Mouse (Mus musculus) forebrain, embryonic 15.5 days (tissue): Measurements from ENCODE around the gene Rftn1. TPM values are rescaled to one million over a fixed set of nuclear protein-coding genes. Genes with fewer than 3 reads are reported as not detected.
A peak's percentile ranks its signal among the peaks of the same experiment; 100 is the strongest.

Experiments
- ATAC-seq: fragments of 200-750 bp; cut with Nextera tagmentation; replicated peaks from 2 replicates; pipeline ENCODE4 v1.8.0; 2017; ENCODE audit warnings: mild to moderate bottlenecking, moderate TSS enrichment, moderate library complexity
- H3K27ac ChIP-seq: fragments of 300-500 bp; sonication (generic); replicated peaks from 2 replicates; pipeline ENCODE4 v1.5.1; 2015; ENCODE audit warnings: mild to moderate bottlenecking, inconsistent platforms
- H3K27me3 ChIP-seq: fragments of 300-500 bp; sonication (generic); 2 replicates; pipeline ENCODE4 v1.6.1; 2015; ENCODE audit warnings: inconsistent platforms
- H3K36me3 ChIP-seq: fragments of 300-500 bp; sonication (generic); 2 replicates; pipeline ENCODE4 v1.6.1; 2015; ENCODE audit warnings: mild to moderate bottlenecking, inconsistent platforms
- H3K4me1 ChIP-seq: fragments of 300-500 bp; sonication (generic); 2 replicates; pipeline ENCODE4 v1.6.1; 2015; ENCODE audit warnings: inconsistent platforms
- H3K4me2 ChIP-seq: fragments of 300-500 bp; sonication (generic); replicated peaks from 2 replicates; pipeline ENCODE4 v1.6.1; 2015; ENCODE audit warnings: mild to moderate bottlenecking, inconsistent platforms
- H3K4me3 ChIP-seq: fragments of 300-500 bp; sonication (generic); 2 replicates; pipeline ENCODE4 v1.5.1; 2015; ENCODE audit warnings: mild to moderate bottlenecking, inconsistent platforms
- H3K9ac ChIP-seq: fragments of 300-500 bp; sonication (generic); replicated peaks from 2 replicates; pipeline ENCODE4 v1.6.1; 2015; ENCODE audit warnings: mild to moderate bottlenecking, inconsistent platforms
- H3K9me3 ChIP-seq: fragments of 300-500 bp; sonication (generic); 2 replicates; pipeline ENCODE4 v1.6.1; 2016; ENCODE audit warnings: inconsistent platforms
- WGBS: fragments of 180-500 bp; shearing (Covaris S2); methylation state at CpG from one replicate; pipeline ENCODE4 v1.1.7; 2015; ENCODE audit warnings: mixed read lengths; 5-methylcytosine and 5-hydroxymethylcytosine counted together
- polyA plus RNA-seq: library from polyadenylated mRNA; unstranded; fragments of >200 nt; fragmentation: Nextera tagmentation; extraction: Ambion mirVana; gene quantifications from 2 replicates; pipeline ENCODE4 v1.2.1, GENCODE M21; 2015

Rftn1 gene
- polyA plus RNA-seq, 1 experiment from 2014 or later, result 23.6 TPM

DNA sequence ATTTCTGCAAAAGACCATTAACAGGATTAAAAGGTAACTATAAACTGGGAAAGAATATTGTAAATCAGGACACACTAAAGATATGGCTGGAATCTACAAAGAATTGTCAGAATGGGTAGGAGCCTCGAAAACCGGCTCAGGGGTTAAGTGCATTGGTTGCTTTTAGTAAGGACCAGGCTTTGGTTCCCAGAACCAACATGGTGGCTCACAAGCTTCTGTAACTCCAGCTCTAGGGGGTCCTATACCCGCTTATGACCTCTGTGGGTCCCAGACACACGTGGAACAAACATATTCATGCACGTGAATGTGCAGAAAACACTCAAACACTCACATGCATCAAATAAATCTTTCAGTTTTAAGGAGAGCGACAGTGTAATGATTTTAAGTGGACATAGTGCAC is 215.5 kb downstream of the Rftn1 start:
- no peaks in the 10 kb centered on the region for H3K36me3 ChIP-seq
- H3K27ac ChIP-seq, result no peak overlapping the region
- H3K4me3 ChIP-seq, result no peak overlapping the region
- peaks cover 7% of the 10 kb centered on the region for H3K4me1 ChIP-seq
- no peak overlapping the region for H3K9ac ChIP-seq
- H3K4me2 ChIP-seq, result no peak overlapping the region
- ATAC-seq, result no peak
- H3K27me3 ChIP-seq, result no peaks in the 10 kb centered on the region
- no peaks in the 10 kb centered on the region; the same call in 1 of the 2 replicates for H3K9me3 ChIP-seq
- WGBS, result 85% methylated on average over 6 of the region's 6 CpGs

DNA sequence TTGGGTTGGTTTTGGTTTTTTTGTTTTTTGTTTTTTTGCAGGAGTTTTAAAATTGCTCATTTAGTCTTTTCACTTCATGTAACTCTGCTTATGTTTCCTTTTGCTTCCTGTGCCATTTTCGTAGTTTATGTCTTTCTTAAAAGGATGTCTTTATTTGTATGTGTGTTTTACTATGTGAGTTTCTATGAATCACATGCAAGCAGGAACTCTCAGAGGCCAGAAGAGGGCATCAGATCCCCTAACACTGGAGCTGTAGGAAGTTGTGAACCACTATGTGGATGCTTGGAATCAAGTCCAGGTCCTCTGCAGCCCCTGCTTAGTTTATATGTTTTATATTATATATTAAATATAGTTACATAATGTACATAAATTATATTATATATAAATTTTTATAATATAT is 218.3 kb downstream of the Rftn1 start:
- H3K4me1 ChIP-seq, result peaks cover 4% of the 10 kb centered on the region
- H3K36me3 ChIP-seq, result no peaks in the 10 kb centered on the region
- no peak overlapping the region for H3K4me2 ChIP-seq
- H3K9me3 ChIP-seq, result no peaks in the 10 kb centered on the region
- WGBS, result 93% methylated on average over 1 of the region's 1 CpGs
- no peak for ATAC-seq
- no peak overlapping the region for H3K4me3 ChIP-seq
- H3K27ac ChIP-seq, result no peak overlapping the region
- no peak overlapping the region for H3K9ac ChIP-seq
- H3K27me3 ChIP-seq, result no peaks in the 10 kb centered on the region

DNA sequence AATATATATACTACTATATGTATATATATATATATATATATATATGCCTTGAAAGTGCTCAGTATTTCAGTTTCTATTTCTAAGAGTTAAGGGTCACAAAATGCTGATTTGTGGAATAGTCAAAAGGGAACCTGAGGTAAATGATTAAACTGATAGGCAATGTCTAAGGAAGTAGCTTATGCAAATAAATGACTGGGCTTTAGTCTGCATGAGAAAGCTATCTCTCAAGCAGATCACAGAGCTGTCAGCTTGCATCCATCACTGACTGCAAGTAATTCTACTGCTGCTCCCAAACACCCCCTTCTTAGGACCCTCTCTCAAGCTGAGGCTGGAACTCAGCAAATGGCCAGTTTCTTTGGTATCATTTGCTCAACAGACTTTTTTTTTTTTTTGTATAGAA is 219.4 kb downstream of the Rftn1 start:
- H3K27me3 ChIP-seq, result no peaks in the 10 kb centered on the region
- no peaks in the 10 kb centered on the region for H3K9me3 ChIP-seq

DNA sequence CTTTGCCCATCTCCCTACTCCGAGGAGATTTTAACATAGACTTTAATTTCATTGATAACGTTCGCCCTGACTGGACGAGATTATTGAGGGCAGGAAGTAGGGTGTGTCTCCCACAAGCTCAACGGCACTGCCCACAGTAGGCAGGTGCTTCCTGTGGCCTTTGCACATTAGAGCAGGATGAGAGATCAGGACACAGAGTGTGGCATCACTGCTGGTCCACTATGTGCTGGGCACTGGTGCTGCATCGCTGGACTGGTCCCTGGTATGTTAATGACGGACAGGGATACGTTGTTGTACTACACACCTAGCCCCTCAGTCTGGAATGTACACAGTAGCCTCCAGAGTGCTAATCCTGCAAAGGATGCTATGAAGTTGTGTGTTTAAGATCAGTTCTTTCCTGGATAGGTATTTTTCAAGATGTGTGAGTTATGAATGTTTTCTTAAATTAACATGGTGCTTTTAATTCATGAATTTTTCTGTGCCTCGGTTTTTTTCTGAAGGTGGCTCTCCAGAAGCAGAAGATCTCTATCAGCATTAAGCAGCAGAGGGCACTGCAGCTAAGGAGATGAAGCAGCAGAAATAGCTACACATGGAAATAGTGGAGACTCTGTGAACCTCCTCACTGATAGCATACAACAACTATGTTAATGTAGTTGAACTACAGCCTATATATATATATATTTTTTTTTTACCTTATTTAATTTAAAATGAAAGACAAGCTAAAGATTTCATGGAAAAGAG is 221.8 kb downstream of the Rftn1 start:
- peak; percentile 68 for ATAC-seq
- 70% methylated on average over 9 of the region's 9 CpGs for WGBS
- Histone ChIP-seq H3K9me3 (no peaks in the 10 kb centered on the region), H3K27ac (0 out of 2 replicates have a peak overlapping the region, but pooled peaks have one; percentile 34), H3K9ac (no peak overlapping the region), H3K4me1 (peaks cover 16% of the 10 kb centered on the region), H3K36me3 (no peaks in the 10 kb centered on the region), H3K27me3 (no peaks in the 10 kb centered on the region), H3K4me3 (no peak overlapping the region), H3K4me2 (no peak overlapping the region)

More for the DNA sequence above, 219.4 kb downstream of the Rftn1 start:
- H3K36me3 ChIP-seq, result no peaks in the 10 kb centered on the region
- no peak overlapping the region for H3K4me2 ChIP-seq
- H3K9ac ChIP-seq, result no peak overlapping the region
- no peak overlapping the region for H3K4me3 ChIP-seq
- H3K27ac ChIP-seq, result no peak overlapping the region
- ATAC-seq, result no peak
- H3K4me1 ChIP-seq, result peaks cover 10% of the 10 kb centered on the region

DNA sequence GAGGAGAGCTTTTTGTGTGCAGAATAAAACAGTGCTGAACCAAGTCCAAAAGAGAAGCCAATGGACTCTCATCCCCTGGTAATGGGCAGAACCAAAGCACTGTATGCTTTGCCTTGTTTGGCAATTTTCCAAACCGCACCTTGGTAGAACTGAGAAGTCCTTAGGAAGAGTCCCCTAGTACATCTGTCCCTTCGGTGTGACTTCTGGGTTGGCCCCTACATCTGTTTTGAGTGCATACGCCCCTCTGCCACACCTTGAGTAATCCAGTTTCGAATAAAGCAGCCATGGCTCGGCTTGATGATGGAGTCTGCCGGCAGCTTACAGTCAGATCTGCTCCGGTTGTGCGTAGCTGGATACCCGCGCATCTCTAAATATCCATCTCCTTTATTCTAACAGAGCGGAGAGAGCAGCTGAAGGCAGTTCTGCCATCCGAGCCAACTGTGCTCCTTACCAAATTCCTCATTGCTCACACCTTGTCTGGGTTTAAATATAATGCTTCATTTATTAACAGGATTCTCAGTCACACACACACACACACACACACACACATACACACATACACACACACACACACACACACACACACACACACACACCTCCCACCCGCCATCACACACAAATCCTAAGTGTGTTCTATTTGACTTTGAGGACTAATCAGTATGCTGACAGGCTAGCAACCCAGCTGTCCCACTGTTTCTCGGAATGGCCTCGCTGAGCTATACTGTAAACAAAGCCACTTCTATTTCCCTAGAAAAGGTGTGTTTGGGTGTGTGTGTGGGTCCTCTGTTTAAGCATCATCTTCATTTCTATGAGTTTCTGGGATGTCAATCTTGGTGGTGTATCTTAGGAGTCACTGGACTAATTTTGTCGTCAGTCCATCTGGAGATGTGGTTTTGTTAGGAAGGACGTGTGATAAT is 224.4 kb downstream of the Rftn1 start:
- no peaks in the 10 kb centered on the region for H3K36me3 ChIP-seq
- peak; percentile 82 for ATAC-seq
- no peak overlapping the region for H3K4me2 ChIP-seq
- no peak overlapping the region for H3K9ac ChIP-seq
- no peak overlapping the region for H3K4me3 ChIP-seq
- H3K27ac ChIP-seq, result peak overlapping the region; percentile 86
- no peaks in the 10 kb centered on the region for H3K9me3 ChIP-seq
- H3K4me1 ChIP-seq, result peaks cover 16% of the 10 kb centered on the region
- H3K27me3 ChIP-seq, result no peaks in the 10 kb centered on the region
- 48% methylated on average over 17 of the region's 17 CpGs for WGBS

DNA sequence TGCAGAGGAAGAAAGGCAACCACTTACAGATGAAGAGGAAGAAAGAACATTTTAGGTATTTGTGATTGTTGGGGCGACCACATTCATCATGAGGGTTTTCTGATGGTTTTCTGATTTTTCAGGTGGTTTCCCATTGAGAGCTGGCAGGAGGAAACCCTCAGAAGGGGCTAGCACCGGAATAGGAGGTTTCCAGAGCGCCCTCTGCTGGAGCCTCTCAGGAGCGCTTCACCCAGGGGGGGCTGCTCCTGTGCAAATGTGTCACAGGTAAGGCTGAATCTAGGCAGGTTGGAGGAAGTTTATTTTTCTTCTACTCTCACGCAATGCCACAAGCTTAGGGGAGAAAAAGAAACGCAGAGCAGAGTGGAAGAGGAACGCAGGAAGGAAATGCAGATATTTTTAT is 225.4 kb downstream of the Rftn1 start:
- Histone ChIP-seq H3K4me3 (no peak overlapping the region), H3K9ac (no peak overlapping the region), H3K9me3 (no peaks in the 10 kb centered on the region), H3K4me2 (no peak overlapping the region), H3K4me1 (peaks cover 16% of the 10 kb centered on the region), H3K27ac (peak overlapping the region; percentile 86; the same call in 1 of the 2 replicates), H3K36me3 (no peaks in the 10 kb centered on the region), H3K27me3 (no peaks in the 10 kb centered on the region)
- ATAC-seq, result no peak
- WGBS, result 71% methylated on average over 7 of the region's 7 CpGs

DNA sequence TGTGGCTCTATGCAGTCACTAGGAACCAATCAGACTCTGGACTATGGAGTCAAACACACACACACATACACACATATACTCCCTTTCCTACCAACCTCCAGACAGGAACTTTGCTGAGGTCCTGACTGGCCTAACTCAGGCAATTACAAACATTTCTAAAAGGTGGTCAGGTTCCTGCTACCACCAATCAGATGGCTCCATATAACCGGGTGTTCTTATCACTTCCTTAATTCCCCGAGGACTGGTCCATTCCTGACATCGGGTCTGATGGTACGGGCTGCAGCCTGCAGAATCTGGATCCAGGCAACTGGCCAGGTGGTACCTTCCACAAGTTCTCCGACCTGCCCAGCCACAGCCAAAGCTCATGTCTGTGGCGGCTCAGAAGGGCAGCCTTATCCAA is 226.0 kb downstream of the Rftn1 start:
- H3K27ac ChIP-seq, result no peak overlapping the region
- no peaks in the 10 kb centered on the region for H3K9me3 ChIP-seq
- H3K4me2 ChIP-seq, result no peak overlapping the region
- WGBS, result 96% methylated on average over 6 of the region's 6 CpGs
- H3K4me3 ChIP-seq, result no peak overlapping the region
- H3K9ac ChIP-seq, result no peak overlapping the region
- H3K27me3 ChIP-seq, result no peaks in the 10 kb centered on the region
- no peak for ATAC-seq
- peaks cover 16% of the 10 kb centered on the region for H3K4me1 ChIP-seq
- H3K36me3 ChIP-seq, result no peaks in the 10 kb centered on the region

DNA sequence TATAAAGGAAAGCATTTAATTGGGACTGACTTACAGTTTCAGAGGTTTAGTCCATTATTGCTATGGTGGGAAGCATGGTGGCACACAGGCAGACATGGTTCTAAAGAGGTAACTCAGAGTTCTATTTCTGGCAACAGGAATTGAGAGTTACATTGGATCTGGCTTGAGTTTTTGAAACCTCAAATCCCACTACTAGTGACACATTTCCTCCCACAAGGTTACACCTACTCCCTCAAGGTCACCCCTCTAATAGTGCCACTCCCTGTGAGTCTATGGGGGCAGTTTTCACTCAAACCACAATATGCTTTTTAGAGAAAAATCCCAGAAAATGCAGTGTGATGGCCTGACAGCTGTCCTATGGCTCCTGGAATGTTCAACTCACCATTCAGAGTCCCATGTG is 231.5 kb downstream of the Rftn1 start:
- H3K4me2 ChIP-seq, result no peak overlapping the region
- H3K9me3 ChIP-seq, result no peaks in the 10 kb centered on the region
- H3K9ac ChIP-seq, result no peak overlapping the region
- no peak overlapping the region for H3K4me3 ChIP-seq
- no peaks in the 10 kb centered on the region for H3K27me3 ChIP-seq
- no peak for ATAC-seq
- H3K4me1 ChIP-seq, result no peaks in the 10 kb centered on the region
- no peaks in the 10 kb centered on the region for H3K36me3 ChIP-seq
- H3K27ac ChIP-seq, result no peak overlapping the region

DNA sequence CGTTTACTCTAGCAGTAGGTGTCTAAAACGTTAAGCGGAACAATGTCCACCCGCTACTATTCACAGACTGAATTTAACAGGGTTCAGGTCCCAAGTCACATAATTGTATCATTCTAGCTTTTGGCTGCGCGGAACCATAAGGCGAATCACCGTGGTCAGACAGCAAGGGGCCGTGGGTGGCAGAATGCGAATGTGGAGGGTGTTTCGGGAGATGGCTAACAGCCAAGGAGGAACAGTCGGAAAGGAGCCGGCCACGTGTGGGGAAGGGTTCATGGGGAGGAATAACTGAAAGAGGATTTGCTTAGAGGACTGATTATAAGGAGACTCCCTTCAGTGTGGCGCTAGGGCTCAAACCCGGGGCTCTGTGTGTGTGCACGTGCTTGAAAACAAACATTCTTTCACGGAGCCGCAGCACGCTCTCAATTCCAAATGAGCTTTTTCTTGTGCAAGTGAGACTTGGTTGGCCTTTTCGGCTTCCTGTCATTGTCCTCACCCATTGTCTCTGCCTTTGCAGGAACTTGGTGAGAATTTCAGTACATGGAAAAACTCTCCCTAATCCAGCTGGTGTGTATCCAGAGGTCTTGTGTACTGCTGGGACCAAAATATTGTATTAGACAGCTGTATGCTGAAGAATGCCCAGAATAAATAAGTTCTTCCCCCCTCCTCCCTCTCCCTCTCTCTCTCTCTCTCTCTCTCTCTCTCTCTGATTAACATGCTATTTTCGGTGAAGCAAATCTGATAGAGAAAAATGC is 238.4 kb downstream of the Rftn1 start:
- Histone ChIP-seq H3K4me3 (peak overlapping the region; percentile 28), H3K36me3 (no peaks in the 10 kb centered on the region), H3K9ac (peak overlapping the region; percentile 47), H3K4me2 (peak overlapping the region; percentile 56), H3K4me1 (peaks cover 14% of the 10 kb centered on the region), H3K9me3 (no peaks in the 10 kb centered on the region), H3K27ac (peak overlapping the region; percentile 71), H3K27me3 (no peaks in the 10 kb centered on the region)
- 12% methylated on average over 22 of the region's 22 CpGs for WGBS
- peak; percentile 77 for ATAC-seq

DNA sequence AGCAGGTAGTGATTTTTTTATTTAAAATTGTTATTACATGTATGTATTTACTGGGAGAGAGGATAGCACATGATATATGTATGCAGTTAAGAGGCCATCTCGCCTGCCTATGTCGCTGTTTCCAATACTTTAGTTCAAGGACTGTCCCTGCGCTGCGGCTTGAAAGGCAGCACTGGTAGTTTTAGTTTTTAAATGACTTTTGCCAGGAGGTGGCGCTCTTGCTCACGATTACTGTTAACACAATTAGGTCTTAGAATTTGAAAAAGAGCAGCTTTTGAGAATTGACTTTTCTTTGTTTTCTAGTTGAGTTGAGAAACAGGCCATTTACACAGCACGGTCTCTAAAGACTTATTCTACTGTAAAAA is 239.0 kb downstream of the Rftn1 start:
- Histone ChIP-seq H3K36me3 (no peaks in the 10 kb centered on the region), H3K4me1 (peaks cover 14% of the 10 kb centered on the region), H3K4me2 (peak overlapping the region; percentile 56), H3K9me3 (no peaks in the 10 kb centered on the region), H3K9ac (peak overlapping the region; percentile 47), H3K27ac (peak overlapping the region; percentile 71), H3K27me3 (no peaks in the 10 kb centered on the region), H3K4me3 (peak overlapping the region; percentile 28)
- peak; percentile 84 for ATAC-seq
- 4% methylated on average over 7 of the region's 7 CpGs for WGBS

DNA sequence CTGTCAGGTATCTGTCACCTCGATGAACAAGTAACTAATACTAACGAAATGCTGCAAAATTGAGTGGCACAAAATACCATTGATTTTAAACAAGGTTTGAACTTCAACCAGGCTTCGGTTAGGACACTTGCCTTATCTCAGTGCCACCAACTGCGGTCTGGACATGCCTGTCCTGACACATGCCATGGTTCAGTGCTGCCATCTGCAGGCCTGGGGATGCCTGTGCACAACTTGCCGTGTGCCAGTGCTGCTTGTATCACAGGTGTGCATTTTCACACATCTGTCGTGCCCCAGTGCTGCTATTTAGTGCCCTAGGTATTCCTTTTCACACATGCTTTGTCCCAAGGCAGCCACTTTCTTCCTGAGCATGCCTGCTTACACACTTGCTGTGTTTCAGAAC is 247.8 kb downstream of the Rftn1 start:
- Histone ChIP-seq H3K4me3 (no peak overlapping the region), H3K27me3 (no peaks in the 10 kb centered on the region), H3K4me1 (no peaks in the 10 kb centered on the region), H3K9ac (no peak overlapping the region), H3K4me2 (no peak overlapping the region), H3K9me3 (no peaks in the 10 kb centered on the region), H3K36me3 (no peaks in the 10 kb centered on the region), H3K27ac (no peak overlapping the region)
- 70% methylated on average over 6 of the region's 6 CpGs for WGBS
- no peak for ATAC-seq
